Mouse (Mus musculus) erythroblast, embryonic 14.5 days (primary cell): ENCODE results near the gene Exosc5.

Source experiments
- GATA1 ChIP-seq: IDR thresholded peaks from 2 replicates; pipeline ENCODE4 v1.6.1; 2012; ENCODE audit warnings: low read length, inconsistent platforms, mixed read lengths
- TAL1 ChIP-seq: IDR thresholded peaks from 3 replicates; pipeline ENCODE4 v1.6.1; 2012; ENCODE audit warnings: low read length, inconsistent platforms, mixed read lengths

DNA sequence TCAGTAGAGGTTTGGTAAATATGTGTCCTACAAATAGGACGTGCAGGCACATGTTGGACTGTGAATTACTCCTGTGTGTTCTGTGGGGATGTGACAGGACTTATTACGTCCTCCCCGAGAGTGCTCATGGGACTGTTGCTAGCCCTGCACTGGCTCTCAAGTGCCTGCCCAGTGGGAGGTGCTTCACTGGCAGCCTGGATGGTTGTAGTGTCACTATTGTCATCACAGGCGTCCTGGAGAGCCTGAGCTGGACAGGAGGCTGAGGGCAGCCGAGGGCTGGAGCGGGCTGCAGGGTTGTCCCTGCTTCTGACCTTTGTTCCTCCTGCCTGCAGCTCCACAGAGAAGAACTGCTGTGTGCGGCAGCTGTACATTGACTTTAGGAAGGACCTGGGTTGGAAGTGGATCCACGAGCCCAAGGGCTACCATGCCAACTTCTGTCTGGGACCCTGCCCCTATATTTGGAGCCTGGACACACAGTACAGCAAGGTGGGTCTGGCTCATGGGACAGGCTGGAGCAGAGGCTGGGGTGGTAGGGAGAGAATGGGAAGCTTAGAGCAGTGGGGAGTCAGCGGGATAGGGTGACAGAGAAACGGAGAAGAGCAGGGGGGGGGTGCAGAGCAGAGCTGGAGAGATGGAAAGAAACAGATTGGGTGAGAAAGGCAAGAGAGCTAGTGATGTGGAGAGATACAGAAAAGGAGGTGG is 45.0 kb downstream of the Exosc5 start:
- TF ChIP-seq TAL1 (no peak), GATA1 (no peak)
